Mouse (Mus musculus): Measurements from ENCODE around the gene Plcb4. TPM values are rescaled to one million over a fixed set of nuclear protein-coding genes. Genes with fewer than 3 reads are reported as not detected.
A peak's percentile ranks its signal among the peaks of the same experiment; 100 is the strongest.

The Plcb4 gene
- 22.2 and 25.3 TPM in 2 replicates for polyA plus RNA-seq (2015; fragmentation: Nextera tagmentation; extraction: Ambion mirVana)

- Histone ChIP-seq H3K9ac (ENCODE audit: low read length) (peak within 1 kb of the TSS; percentile 97), H3K36me3 (ENCODE audit: control insufficient read depth, insufficient read depth, low read length) (no peaks in the 10 kb centered on the region), H3K27ac (ENCODE audit: low read length) (peak within 1 kb of the TSS; percentile 89), H3K27me3 (ENCODE audit: control insufficient read depth, insufficient read depth, low read length) (no peaks in the 10 kb centered on the region), H3K9me3 (replicated peaks; ENCODE audit: control insufficient read depth, low read length) (no peaks in the 10 kb centered on the region), H3K4me3 (replicated peaks; ENCODE audit: low read length) (peak within 1 kb of the TSS; percentile 69), H3K4me1 (ENCODE audit: control insufficient read depth, insufficient read depth, low read length) (no peaks in the 10 kb centered on the region), H3K4me2 (ENCODE audit: low read depth, low read length) (peak within 1 kb of the TSS; percentile 80)
- under 1% methylated on average over 71 of the region's 71 CpGs for WGBS
- ATAC-seq (ENCODE audit: insufficient read depth, low FRiP score), result peak; percentile 89
These were observed at the start of gene Plcb4 for GRCm38 (mm10) chr2:135658486-135659390. Plcb4 (plus strand) TSS chr2:135659011.

GRCm38 (mm10) chr2:135614651-135615261 lies 44.1 kb upstream of the Plcb4 start:
- no peak overlapping the region for H3K4me3 ChIP-seq (replicated peaks; ENCODE audit: low read length)
- no peaks in the 10 kb centered on the region for H3K4me1 ChIP-seq (ENCODE audit: control insufficient read depth, insufficient read depth, low read length)
- no peak overlapping the region for H3K27ac ChIP-seq (ENCODE audit: low read length)
- H3K27me3 ChIP-seq (ENCODE audit: control insufficient read depth, insufficient read depth, low read length), result no peaks in the 10 kb centered on the region
- H3K9ac ChIP-seq (ENCODE audit: low read length), result no peak overlapping the region
- WGBS, result 41% methylated on average over 4 of the region's 4 CpGs
- H3K9me3 ChIP-seq (replicated peaks; ENCODE audit: control insufficient read depth, low read length), result no peaks in the 10 kb centered on the region
- ATAC-seq (ENCODE audit: insufficient read depth, low FRiP score), result no peak
- H3K36me3 ChIP-seq (ENCODE audit: control insufficient read depth, insufficient read depth, low read length), result no peaks in the 10 kb centered on the region
- no peak overlapping the region for H3K4me2 ChIP-seq (ENCODE audit: low read depth, low read length)

GRCm38 (mm10) chr2:135616090-135616489 lies 42.7 kb upstream of the Plcb4 start:
- WGBS, result 69% methylated on average over 1 of the region's 1 CpGs
- no peaks in the 10 kb centered on the region for H3K36me3 ChIP-seq (ENCODE audit: control insufficient read depth, insufficient read depth, low read length)
- no peak overlapping the region for H3K4me2 ChIP-seq (ENCODE audit: low read depth, low read length)
- H3K4me1 ChIP-seq (ENCODE audit: control insufficient read depth, insufficient read depth, low read length), result no peaks in the 10 kb centered on the region
- no peak overlapping the region for H3K9ac ChIP-seq (ENCODE audit: low read length)
- H3K9me3 ChIP-seq (replicated peaks; ENCODE audit: control insufficient read depth, low read length), result no peaks in the 10 kb centered on the region
- H3K27me3 ChIP-seq (ENCODE audit: control insufficient read depth, insufficient read depth, low read length), result no peaks in the 10 kb centered on the region
- H3K4me3 ChIP-seq (replicated peaks; ENCODE audit: low read length), result no peak overlapping the region
- no peak for ATAC-seq (ENCODE audit: insufficient read depth, low FRiP score)
- no peak overlapping the region for H3K27ac ChIP-seq (ENCODE audit: low read length)

GRCm38 (mm10) chr2:135618551-135618950 lies 40.3 kb upstream of the Plcb4 start:
- Histone ChIP-seq H3K27ac (ENCODE audit: low read length) (no peak overlapping the region), H3K4me1 (ENCODE audit: control insufficient read depth, insufficient read depth, low read length) (no peaks in the 10 kb centered on the region), H3K36me3 (ENCODE audit: control insufficient read depth, insufficient read depth, low read length) (no peaks in the 10 kb centered on the region), H3K4me3 (replicated peaks; ENCODE audit: low read length) (no peak overlapping the region), H3K4me2 (ENCODE audit: low read depth, low read length) (no peak overlapping the region), H3K27me3 (ENCODE audit: control insufficient read depth, insufficient read depth, low read length) (no peaks in the 10 kb centered on the region), H3K9ac (ENCODE audit: low read length) (no peak overlapping the region), H3K9me3 (replicated peaks; ENCODE audit: control insufficient read depth, low read length) (no peaks in the 10 kb centered on the region)
- ATAC-seq (ENCODE audit: insufficient read depth, low FRiP score), result no peak

- Histone ChIP-seq H3K36me3 (ENCODE audit: control insufficient read depth, insufficient read depth, low read length) (no peaks in the 10 kb centered on the region), H3K4me3 (replicated peaks; ENCODE audit: low read length) (no peak overlapping the region), H3K4me2 (ENCODE audit: low read depth, low read length) (no peak overlapping the region), H3K4me1 (ENCODE audit: control insufficient read depth, insufficient read depth, low read length) (no peaks in the 10 kb centered on the region), H3K27me3 (ENCODE audit: control insufficient read depth, insufficient read depth, low read length) (no peaks in the 10 kb centered on the region), H3K9ac (ENCODE audit: low read length) (no peak overlapping the region), H3K9me3 (replicated peaks; ENCODE audit: control insufficient read depth, low read length) (no peaks in the 10 kb centered on the region), H3K27ac (ENCODE audit: low read length) (no peak overlapping the region)
- no peak for ATAC-seq (ENCODE audit: insufficient read depth, low FRiP score)
- WGBS, result 43% methylated on average over 2 of the region's 2 CpGs
These were observed 38.9 kb upstream of the Plcb4 start for GRCm38 (mm10) chr2:135619956-135620355.

GRCm38 (mm10) chr2:135627821-135628220 lies 31.0 kb upstream of the Plcb4 start:
- no peaks in the 10 kb centered on the region for H3K9me3 ChIP-seq (replicated peaks; ENCODE audit: control insufficient read depth, low read length)
- no peak overlapping the region for H3K9ac ChIP-seq (ENCODE audit: low read length)
- no peaks in the 10 kb centered on the region for H3K36me3 ChIP-seq (ENCODE audit: control insufficient read depth, insufficient read depth, low read length)
- WGBS, result 74% methylated on average over 2 of the region's 2 CpGs
- ATAC-seq (ENCODE audit: insufficient read depth, low FRiP score), result no peak
- H3K4me1 ChIP-seq (ENCODE audit: control insufficient read depth, insufficient read depth, low read length), result no peaks in the 10 kb centered on the region
- no peak overlapping the region for H3K4me3 ChIP-seq (replicated peaks; ENCODE audit: low read length)
- H3K27me3 ChIP-seq (ENCODE audit: control insufficient read depth, insufficient read depth, low read length), result no peaks in the 10 kb centered on the region
- no peak overlapping the region for H3K4me2 ChIP-seq (ENCODE audit: low read depth, low read length)
- H3K27ac ChIP-seq (ENCODE audit: low read length), result no peak overlapping the region

- Histone ChIP-seq H3K27ac (ENCODE audit: low read length) (no peak overlapping the region), H3K9me3 (replicated peaks; ENCODE audit: control insufficient read depth, low read length) (no peaks in the 10 kb centered on the region), H3K9ac (ENCODE audit: low read length) (no peak overlapping the region), H3K27me3 (ENCODE audit: control insufficient read depth, insufficient read depth, low read length) (no peaks in the 10 kb centered on the region), H3K4me2 (ENCODE audit: low read depth, low read length) (no peak overlapping the region), H3K4me3 (replicated peaks; ENCODE audit: low read length) (no peak overlapping the region), H3K4me1 (ENCODE audit: control insufficient read depth, insufficient read depth, low read length) (no peaks in the 10 kb centered on the region), H3K36me3 (ENCODE audit: control insufficient read depth, insufficient read depth, low read length) (no peaks in the 10 kb centered on the region)
- 80% methylated on average over 2 of the region's 2 CpGs for WGBS
- no peak for ATAC-seq (ENCODE audit: insufficient read depth, low FRiP score)
These were observed 21.6 kb upstream of the Plcb4 start for GRCm38 (mm10) chr2:135637227-135637626.

- Histone ChIP-seq H3K27ac (ENCODE audit: low read length) (no peak overlapping the region; the same call in 1 of the 2 replicates), H3K27me3 (ENCODE audit: control insufficient read depth, insufficient read depth, low read length) (no peaks in the 10 kb centered on the region), H3K4me3 (replicated peaks; ENCODE audit: low read length) (no peak overlapping the region), H3K36me3 (ENCODE audit: control insufficient read depth, insufficient read depth, low read length) (no peaks in the 10 kb centered on the region), H3K4me2 (ENCODE audit: low read depth, low read length) (no peak overlapping the region), H3K9ac (ENCODE audit: low read length) (no peak overlapping the region), H3K4me1 (ENCODE audit: control insufficient read depth, insufficient read depth, low read length) (no peaks in the 10 kb centered on the region), H3K9me3 (replicated peaks; ENCODE audit: control insufficient read depth, low read length) (no peaks in the 10 kb centered on the region)
- 74% methylated on average over 1 of the region's 1 CpGs for WGBS
- no peak for ATAC-seq (ENCODE audit: insufficient read depth, low FRiP score)
These were observed 17.8 kb upstream of the Plcb4 start for GRCm38 (mm10) chr2:135641002-135641401.

GRCm38 (mm10) chr2:135641636-135642035 lies 17.2 kb upstream of the Plcb4 start:
- WGBS, result 56% methylated on average over 2 of the region's 2 CpGs

More at GRCm38 (mm10) chr2:135641636-135642035, 17.2 kb upstream of the Plcb4 start:
- Histone ChIP-seq H3K4me2 (ENCODE audit: low read depth, low read length) (no peak overlapping the region), H3K4me1 (ENCODE audit: control insufficient read depth, insufficient read depth, low read length) (no peaks in the 10 kb centered on the region), H3K9ac (ENCODE audit: low read length) (no peak overlapping the region), H3K4me3 (replicated peaks; ENCODE audit: low read length) (no peak overlapping the region), H3K9me3 (replicated peaks; ENCODE audit: control insufficient read depth, low read length) (no peaks in the 10 kb centered on the region), H3K27ac (ENCODE audit: low read length) (no peak overlapping the region), H3K27me3 (ENCODE audit: control insufficient read depth, insufficient read depth, low read length) (no peaks in the 10 kb centered on the region), H3K36me3 (ENCODE audit: control insufficient read depth, insufficient read depth, low read length) (no peaks in the 10 kb centered on the region)
- ATAC-seq (ENCODE audit: insufficient read depth, low FRiP score), result peak; percentile 53; the same call in 1 of the 2 replicates

Measured in stomach, embryonic 16.5 days (tissue).